Mouse (Mus musculus) limb, embryonic 10.5 days (tissue): ENCODE results near the gene Hspb3. TPM values are rescaled to one million over a fixed set of nuclear protein-coding genes. Genes with fewer than 3 reads are reported as not detected.
A peak's percentile ranks its signal among the peaks of the same experiment; 100 is the strongest.

ENCODE experiments used
- DNase-seq: peaks from one replicate; pipeline ENCODE4 v3.0.0-alpha.2; 2017; ENCODE audit warnings: low spot score
- H3K27ac ChIP-seq: fragments of 300-500 bp; sonication (generic); 2 replicates; pipeline ENCODE4 v1.5.1; 2016; ENCODE audit warnings: mild to moderate bottlenecking
- H3K27me3 ChIP-seq: fragments of 300-500 bp; sonication (generic); 2 replicates; pipeline ENCODE4 v1.6.1; 2016; ENCODE audit warnings: low read depth, mild to moderate bottlenecking; ENCODE audit not compliant: poor library complexity, severe bottlenecking
- H3K36me3 ChIP-seq: fragments of 300-500 bp; sonication (generic); 2 replicates; pipeline ENCODE4 v1.6.1; 2016; ENCODE audit warnings: mild to moderate bottlenecking, moderate library complexity
- H3K4me1 ChIP-seq: fragments of 300-500 bp; sonication (generic); 2 replicates; pipeline ENCODE4 v1.6.1; 2016
- H3K4me3 ChIP-seq: fragments of 300-500 bp; sonication (generic); 2 replicates; pipeline ENCODE4 v1.5.1; 2016; ENCODE audit warnings: mild to moderate bottlenecking, moderate library complexity
- H3K9me3 ChIP-seq: fragments of 300-500 bp; sonication (generic); replicated peaks from 2 replicates; pipeline ENCODE4 v1.6.1; 2016; ENCODE audit warnings: mild to moderate bottlenecking
- WGBS: fragments of 180-500 bp; shearing (Covaris S2); methylation state at CpG from one replicate; pipeline ENCODE4 v1.1.7; 2016; 5-methylcytosine and 5-hydroxymethylcytosine counted together
- polyA plus RNA-seq: library from polyadenylated mRNA; unstranded; fragments of >200 nt; fragmentation: Nextera tagmentation; extraction: Ambion mirVana; gene quantifications from 2 replicates; pipeline ENCODE4 v1.2.1, GENCODE M21; 2016

The Hspb3 gene
- not detected in 2 replicates for polyA plus RNA-seq

- 77% methylated on average over 28 of the region's 28 CpGs for WGBS
Observed at GRCm38 (mm10) chr13:113663151-113663779, at the start of gene Hspb3. Gene Hspb3 (minus strand): TSS chr13:113663676.

GRCm38 (mm10) chr13:113713186-113713585 lies 49.7 kb upstream of the Hspb3 start:
- no peaks in the 10 kb centered on the region for H3K9me3 ChIP-seq
- H3K27ac ChIP-seq: no peak overlapping the region
- H3K4me1 ChIP-seq: peaks cover 7% of the 10 kb centered on the region; the same call in 1 of the 2 replicates
- no peak overlapping the region for H3K4me3 ChIP-seq
- no peak for DNase-seq
- no peaks in the 10 kb centered on the region for H3K27me3 ChIP-seq
- no peaks in the 10 kb centered on the region for H3K36me3 ChIP-seq
- WGBS: 91% methylated on average over 3 of the region's 3 CpGs

More at GRCm38 (mm10) chr13:113663151-113663779, at the start of gene Hspb3:
- Histone ChIP-seq H3K9me3 (no peaks in the 10 kb centered on the region), H3K4me3 (no peak within 1 kb of the TSS), H3K27me3 (no peaks in the 10 kb centered on the region), H3K36me3 (no peaks in the 10 kb centered on the region), H3K27ac (no peak within 1 kb of the TSS), H3K4me1 (peaks cover 5% of the 10 kb centered on the region; the same call in 1 of the 2 replicates)
- no peak for DNase-seq

GRCm38 (mm10) chr13:113706183-113706582 lies 42.7 kb upstream of the Hspb3 start:
- H3K9me3 ChIP-seq: no peaks in the 10 kb centered on the region; the same call in 1 of the 2 replicates
- WGBS: 34% methylated on average over 4 of the region's 4 CpGs
- DNase-seq: no peak

GRCm38 (mm10) chr13:113701185-113701584 lies 37.7 kb upstream of the Hspb3 start:
- Histone ChIP-seq H3K9me3 (no peaks in the 10 kb centered on the region; the same call in 1 of the 2 replicates), H3K4me1 (peaks cover 42% of the 10 kb centered on the region), H3K27ac (no peak overlapping the region), H3K27me3 (no peaks in the 10 kb centered on the region), H3K4me3 (no peak overlapping the region), H3K36me3 (no peaks in the 10 kb centered on the region)
- WGBS: 88% methylated on average over 3 of the region's 3 CpGs
- DNase-seq: no peak

More at GRCm38 (mm10) chr13:113706183-113706582, 42.7 kb upstream of the Hspb3 start:
- H3K27me3 ChIP-seq: no peaks in the 10 kb centered on the region
- no peak overlapping the region for H3K4me3 ChIP-seq
- no peaks in the 10 kb centered on the region for H3K36me3 ChIP-seq
- peaks cover 24% of the 10 kb centered on the region for H3K4me1 ChIP-seq
- no peak overlapping the region for H3K27ac ChIP-seq

GRCm38 (mm10) chr13:113699928-113700327 lies 36.5 kb upstream of the Hspb3 start:
- H3K27ac ChIP-seq: no peak overlapping the region
- no peaks in the 10 kb centered on the region for H3K27me3 ChIP-seq
- WGBS: 85% methylated on average over 8 of the region's 8 CpGs
- H3K36me3 ChIP-seq: no peaks in the 10 kb centered on the region
- H3K4me1 ChIP-seq: peaks cover 39% of the 10 kb centered on the region
- no peak overlapping the region for H3K4me3 ChIP-seq
- DNase-seq: no peak
- no peaks in the 10 kb centered on the region; the same call in 1 of the 2 replicates for H3K9me3 ChIP-seq

GRCm38 (mm10) chr13:113699415-113699873 lies 36.0 kb upstream of the Hspb3 start:
- Histone ChIP-seq H3K4me1 (peaks cover 39% of the 10 kb centered on the region), H3K4me3 (no peak overlapping the region), H3K36me3 (no peaks in the 10 kb centered on the region), H3K9me3 (no peaks in the 10 kb centered on the region; the same call in 1 of the 2 replicates), H3K27me3 (no peaks in the 10 kb centered on the region), H3K27ac (no peak overlapping the region)
- DNase-seq: no peak
- WGBS: 50% methylated on average over 11 of the region's 11 CpGs

- Histone ChIP-seq H3K4me1 (peaks cover 28% of the 10 kb centered on the region), H3K4me3 (no peak overlapping the region), H3K9me3 (no peaks in the 10 kb centered on the region), H3K27ac (no peak overlapping the region), H3K36me3 (no peaks in the 10 kb centered on the region), H3K27me3 (no peaks in the 10 kb centered on the region)
- DNase-seq: no peak
- WGBS: 84% methylated on average over 4 of the region's 4 CpGs
Observed at GRCm38 (mm10) chr13:113696838-113697321, 33.4 kb upstream of the Hspb3 start.

- H3K4me1 ChIP-seq: peaks cover 3% of the 10 kb centered on the region; the same call in 1 of the 2 replicates
Observed at GRCm38 (mm10) chr13:113693383-113693782, 29.9 kb upstream of the Hspb3 start.

GRCm38 (mm10) chr13:113691644-113692043 lies 28.2 kb upstream of the Hspb3 start:
- no peaks in the 10 kb centered on the region for H3K9me3 ChIP-seq
- WGBS: 62% methylated on average over 9 of the region's 9 CpGs
- H3K4me3 ChIP-seq: no peak overlapping the region
- no peaks in the 10 kb centered on the region for H3K27me3 ChIP-seq
- peaks cover under 1% of the 10 kb centered on the region; the same call in 1 of the 2 replicates for H3K4me1 ChIP-seq
- DNase-seq: no peak
- H3K36me3 ChIP-seq: no peaks in the 10 kb centered on the region
- no peak overlapping the region for H3K27ac ChIP-seq

More at GRCm38 (mm10) chr13:113693383-113693782, 29.9 kb upstream of the Hspb3 start:
- Histone ChIP-seq H3K27me3 (no peaks in the 10 kb centered on the region), H3K9me3 (no peaks in the 10 kb centered on the region), H3K27ac (no peak overlapping the region), H3K4me3 (no peak overlapping the region), H3K36me3 (no peaks in the 10 kb centered on the region)
- WGBS: 25% methylated on average over 6 of the region's 6 CpGs
- peak; percentile 50 for DNase-seq

GRCm38 (mm10) chr13:113689883-113690282 lies 26.4 kb upstream of the Hspb3 start:
- H3K9me3 ChIP-seq: no peaks in the 10 kb centered on the region
- DNase-seq: no peak
- no peaks in the 10 kb centered on the region for H3K4me1 ChIP-seq
- H3K4me3 ChIP-seq: no peak overlapping the region
- no peaks in the 10 kb centered on the region for H3K27me3 ChIP-seq
- WGBS: 89% methylated on average over 7 of the region's 7 CpGs
- H3K36me3 ChIP-seq: no peaks in the 10 kb centered on the region
- H3K27ac ChIP-seq: no peak overlapping the region

GRCm38 (mm10) chr13:113686691-113687121 lies 23.2 kb upstream of the Hspb3 start:
- Histone ChIP-seq H3K27me3 (no peaks in the 10 kb centered on the region), H3K4me3 (no peak overlapping the region), H3K4me1 (no peaks in the 10 kb centered on the region), H3K36me3 (no peaks in the 10 kb centered on the region), H3K9me3 (no peaks in the 10 kb centered on the region), H3K27ac (no peak overlapping the region)
- WGBS: 85% methylated on average over 8 of the region's 8 CpGs
- no peak for DNase-seq

GRCm38 (mm10) chr13:113682821-113683220 lies 19.3 kb upstream of the Hspb3 start:
- Histone ChIP-seq H3K4me1 (no peaks in the 10 kb centered on the region), H3K36me3 (no peaks in the 10 kb centered on the region), H3K27ac (no peak overlapping the region), H3K9me3 (no peaks in the 10 kb centered on the region), H3K27me3 (no peaks in the 10 kb centered on the region), H3K4me3 (no peak overlapping the region)
- no peak for DNase-seq
- WGBS: 91% methylated on average over 5 of the region's 5 CpGs

GRCm38 (mm10) chr13:113680646-113681045 lies 17.2 kb upstream of the Hspb3 start:
- H3K9me3 ChIP-seq: no peaks in the 10 kb centered on the region
- no peak overlapping the region for H3K27ac ChIP-seq
- H3K27me3 ChIP-seq: no peaks in the 10 kb centered on the region
- H3K4me1 ChIP-seq: no peaks in the 10 kb centered on the region
- 97% methylated on average over 7 of the region's 7 CpGs for WGBS
- H3K36me3 ChIP-seq: no peaks in the 10 kb centered on the region
- DNase-seq: no peak
- no peak overlapping the region for H3K4me3 ChIP-seq
